Mouse (Mus musculus) megakaryocyte, adult 5-6 weeks (primary cell): ENCODE results near the gene Gm10203. TPM values are rescaled to one million over a fixed set of nuclear protein-coding genes. Genes with fewer than 3 reads are reported as not detected.
"Not testable (repeated sequence)": the region's sequence is repeated elsewhere in the genome, so short reads cannot be mapped to it uniquely, and the experiment has no call there.

Experiments
- ATAC-seq: 2 replicates; pipeline ENCODE4 v1.8.0; 2016; ENCODE audit warnings: mild to moderate bottlenecking, inconsistent platforms; ENCODE audit not compliant: poor library complexity, severe bottlenecking
- total RNA-seq, 2 experiments: library from RNA; stranded (forward) in 1 of 2; stranded (reverse) in 1 of 2; fragments of 153-499, 151-499 nt in 1 of 2; fragments of 221-1000, 200-1000 nt in 1 of 2; gene quantifications; 2 replicates each; pipeline versions ENCODE4 v1.2.3 to v1.2.4; 2015 to 2017

Gene Gm10203
- total RNA-seq (2015) (not detected in 2 replicates), total RNA-seq (2017) (not detected in 2 replicates)

DNA sequence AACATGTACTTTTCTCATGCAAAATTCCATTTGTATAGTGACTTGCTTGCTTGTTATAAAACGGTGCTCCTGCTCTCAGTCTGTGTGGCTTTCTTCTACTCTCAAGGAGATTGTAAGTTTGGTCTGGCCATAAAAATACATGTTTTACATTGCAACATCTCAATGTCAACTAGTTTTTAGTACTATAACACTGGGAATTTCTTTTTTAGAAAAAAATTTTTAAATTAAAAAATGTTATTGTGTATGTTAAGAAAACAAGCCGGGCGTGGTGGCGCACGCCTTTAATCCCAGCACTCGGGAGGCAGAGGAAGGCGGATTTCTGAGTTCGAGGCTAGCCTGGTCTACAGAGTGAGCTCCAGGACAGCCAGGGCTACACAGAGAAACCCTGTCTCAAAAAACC, at the start of gene Gm10203:
Gm10203 (plus strand) TSS at position 301 of the 400 bp plus-strand sequence.
- not testable (repeated sequence) for ATAC-seq

DNA sequence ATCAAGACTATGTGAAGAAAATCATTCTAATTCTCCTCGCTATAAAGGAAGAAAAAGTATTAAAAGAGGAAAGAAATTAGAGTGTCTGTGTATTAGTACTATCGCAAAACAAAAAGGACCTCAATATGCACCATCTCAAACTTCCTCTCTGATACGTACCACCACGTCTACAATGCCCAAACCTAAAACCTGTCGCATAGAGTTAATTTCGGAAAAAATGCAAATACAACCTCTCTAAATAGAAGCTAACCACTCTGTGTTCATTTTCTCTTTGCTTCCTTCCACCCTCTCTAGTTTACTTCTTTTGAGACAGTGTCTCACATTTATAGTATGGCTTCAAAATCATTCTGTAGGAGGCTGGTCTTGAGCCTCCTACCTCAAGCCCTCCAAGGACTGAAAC, 37.6 kb upstream of the Gm10203 start:
- ATAC-seq: no peak

DNA sequence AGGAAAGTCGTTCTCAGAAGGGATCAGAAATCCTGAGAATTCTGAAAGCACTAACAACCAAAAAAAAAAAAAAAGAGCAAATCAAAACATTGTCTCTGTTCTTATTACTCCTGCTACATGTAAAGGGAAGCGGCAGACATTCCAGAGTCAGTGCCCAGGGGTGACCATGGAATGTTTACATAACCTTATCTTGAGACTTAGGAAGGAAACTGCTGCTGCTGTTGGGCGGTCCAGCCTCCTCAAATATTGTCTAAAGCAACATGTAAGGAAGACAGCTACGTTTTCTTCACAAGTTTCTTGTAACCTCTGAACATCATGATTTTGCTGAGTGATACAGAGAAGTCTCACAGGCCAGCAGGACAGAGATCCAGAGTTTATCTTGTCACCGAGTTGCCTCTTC, 36.5 kb upstream of the Gm10203 start:
- no peak for ATAC-seq

DNA sequence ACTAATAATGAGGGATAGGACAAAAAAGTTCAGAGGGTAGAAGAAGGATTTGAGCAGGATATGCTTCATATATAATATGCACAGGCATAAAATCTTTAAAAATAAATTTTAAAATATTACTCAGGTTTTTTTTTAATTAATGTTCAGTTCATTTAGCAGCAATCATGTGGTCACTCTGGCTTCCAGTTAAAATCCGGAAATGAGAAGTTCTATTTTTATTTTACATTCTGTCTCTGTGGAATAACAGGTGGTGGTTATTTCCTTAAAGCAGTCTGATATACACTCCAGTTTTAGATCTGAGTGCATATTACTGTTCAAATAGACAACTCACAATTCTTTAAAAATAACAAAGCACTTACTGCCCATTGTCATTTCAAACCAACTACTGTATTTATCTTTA, 35.4 kb upstream of the Gm10203 start:
- no peak for ATAC-seq

DNA sequence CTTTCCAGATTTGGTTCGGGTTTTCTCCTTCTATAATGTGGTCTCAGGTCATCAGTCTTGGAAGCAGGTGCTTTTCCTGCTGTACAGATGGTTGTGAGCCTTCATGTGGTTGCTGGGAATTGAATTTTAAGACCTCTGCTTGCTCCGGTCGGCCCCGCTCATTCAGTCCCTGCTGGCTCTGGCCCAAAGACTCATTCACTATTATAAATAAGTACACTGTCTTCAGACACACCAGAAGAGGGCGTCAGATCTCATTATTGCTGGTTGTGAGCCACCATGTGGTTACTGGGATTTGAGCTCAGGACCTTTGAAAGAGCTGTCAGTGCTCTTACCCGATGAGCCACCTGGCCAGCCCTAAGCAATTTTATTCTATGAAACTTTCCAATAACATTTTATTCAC, 34.6 kb upstream of the Gm10203 start:
- no peak for ATAC-seq

DNA sequence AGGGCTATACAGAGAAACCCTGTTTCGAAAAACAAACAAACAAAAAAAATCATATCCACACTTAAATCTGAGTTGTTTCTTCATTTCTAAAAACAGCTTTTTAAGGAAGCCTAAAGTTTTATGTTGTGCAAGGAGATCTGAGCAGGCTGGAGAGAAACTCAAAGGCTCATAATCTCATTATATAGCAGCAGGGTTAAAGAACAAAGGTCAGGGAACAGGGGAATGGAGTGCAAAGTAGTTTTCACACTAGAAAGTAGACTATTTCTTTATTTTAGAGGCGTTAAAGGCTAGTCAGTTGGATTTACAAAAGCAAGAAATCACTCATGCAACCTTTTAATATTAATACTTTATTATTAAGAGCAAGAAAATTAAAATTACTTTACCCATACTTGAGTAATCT, 33.7 kb upstream of the Gm10203 start:
- no peak for ATAC-seq

DNA sequence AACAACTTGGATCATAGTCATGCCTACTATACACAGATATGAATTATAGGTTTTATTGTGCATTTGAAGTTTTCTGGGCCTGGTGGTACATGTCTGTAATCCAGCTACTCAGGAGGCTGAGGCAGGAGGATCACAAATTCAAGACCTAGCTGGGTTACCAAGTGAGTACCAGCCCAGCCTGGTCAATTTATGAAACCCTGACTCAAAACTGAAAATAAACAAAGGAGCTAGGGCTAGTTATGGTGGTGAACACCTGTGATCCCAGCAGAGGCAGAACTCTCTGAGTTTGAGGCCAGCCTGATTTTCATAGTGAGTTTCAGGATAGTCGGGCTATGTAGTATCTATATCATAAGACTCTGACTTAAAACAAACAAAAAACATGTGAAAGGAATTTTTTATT, 32.7 kb upstream of the Gm10203 start:
- ATAC-seq: no peak

DNA sequence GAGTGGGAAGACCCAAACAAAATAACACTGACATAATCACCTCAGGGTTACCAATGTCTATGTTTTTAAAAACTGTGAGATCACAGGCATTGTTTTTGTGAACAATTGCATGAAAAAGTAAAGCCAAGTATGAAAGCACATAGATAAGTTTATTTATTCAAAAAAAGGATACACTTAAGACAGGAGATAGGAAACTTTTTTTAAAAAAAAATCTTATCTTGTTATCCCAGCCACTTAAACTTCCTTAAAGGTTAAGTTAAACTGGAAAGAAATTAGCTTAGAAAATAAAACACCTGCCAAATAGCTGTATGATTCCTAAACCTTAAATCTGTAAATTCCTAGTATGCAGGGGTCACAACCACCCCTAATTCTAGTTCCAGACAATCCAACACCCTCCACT, 31.0 kb upstream of the Gm10203 start:
- ATAC-seq: no peak

DNA sequence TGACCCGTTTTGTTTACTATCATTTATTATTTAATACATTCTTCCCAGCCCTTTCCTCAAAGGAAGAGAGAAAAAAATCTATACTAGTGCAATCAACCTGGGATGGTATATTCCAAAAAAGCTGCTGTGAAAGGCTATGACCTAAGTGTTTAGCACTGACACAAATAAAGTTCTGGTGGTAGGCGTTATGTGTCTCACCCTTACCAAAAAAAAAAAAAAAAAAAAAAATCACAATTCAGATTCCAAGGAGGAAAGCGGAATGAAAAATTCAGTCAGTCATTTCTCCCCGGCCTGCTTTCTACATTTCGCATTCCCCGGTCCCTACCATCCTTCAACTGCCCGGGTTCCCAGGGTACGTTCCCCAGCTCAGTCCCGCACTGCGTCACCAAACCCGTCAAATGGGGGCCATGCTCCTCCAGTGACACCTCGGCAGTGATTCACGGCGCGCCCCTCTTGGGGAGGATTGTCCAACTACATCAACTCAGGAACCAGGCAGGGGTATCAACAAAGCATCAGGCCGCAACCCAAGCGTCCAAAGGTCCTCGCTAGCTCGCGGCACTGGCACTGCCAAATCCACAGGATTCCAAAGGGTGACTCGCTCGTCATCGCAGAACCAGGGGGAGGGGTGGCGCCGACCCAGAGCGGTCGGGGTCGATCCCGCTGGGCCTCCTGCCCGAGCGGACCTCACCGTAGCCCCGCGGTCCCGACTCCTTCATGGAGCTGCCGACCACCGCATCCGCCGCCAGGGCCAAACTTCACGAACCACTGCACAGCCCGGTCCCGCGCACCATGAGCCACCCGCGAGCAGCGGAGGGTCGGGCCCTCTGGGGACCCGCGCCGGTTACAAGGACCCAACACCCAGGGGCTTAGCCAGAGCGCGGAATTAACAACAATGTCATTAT, 29.5 kb upstream of the Gm10203 start:
- peak; percentile 50 for ATAC-seq

DNA sequence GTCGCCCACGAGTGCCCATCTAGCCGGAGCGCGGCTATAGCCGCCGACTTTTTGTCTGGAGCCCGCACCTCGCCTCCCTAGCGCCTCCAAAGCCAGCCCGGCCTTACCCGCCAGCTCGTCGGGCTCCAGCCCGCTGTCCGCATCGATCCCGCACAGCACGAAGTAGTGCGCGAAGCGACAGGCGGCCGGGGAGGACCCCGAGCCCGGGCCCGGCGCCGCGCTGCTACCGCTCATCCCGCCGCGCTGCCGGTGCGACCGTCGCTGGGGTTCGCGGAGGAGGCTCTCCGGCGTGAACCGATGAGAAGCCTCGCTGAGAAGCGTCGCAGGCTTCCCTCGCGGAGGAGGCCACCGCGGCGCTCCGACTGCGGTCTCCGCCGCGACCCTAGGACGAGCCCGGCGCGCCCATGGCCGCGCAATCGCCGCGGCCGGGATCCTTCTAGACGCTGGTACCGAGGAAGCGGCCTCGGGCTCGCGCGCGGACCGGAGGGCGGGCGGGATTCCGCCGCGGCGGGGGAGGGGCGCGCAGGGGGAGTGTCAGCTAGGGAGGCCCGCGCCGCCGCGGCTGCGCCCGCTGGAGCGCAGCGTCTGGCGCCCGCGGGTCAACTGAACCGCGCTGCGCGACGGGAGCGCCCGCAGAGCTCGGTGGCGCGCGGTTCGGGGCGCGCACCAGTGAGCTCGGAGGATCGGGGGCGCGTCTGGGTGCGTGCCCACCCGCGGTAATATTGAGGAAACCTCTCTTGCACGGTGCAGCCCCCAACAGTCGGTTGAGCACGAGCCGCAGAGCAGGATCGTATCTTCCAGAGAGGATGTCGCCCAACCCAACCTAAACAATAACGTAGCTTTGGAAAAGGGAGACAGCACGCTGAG, 28.7 kb upstream of the Gm10203 start, which contains the start of gene Dennd5b:
Dennd5b (minus strand) TSS at position 605 of the 867 bp plus-strand sequence.
- peak; percentile 66 for ATAC-seq

DNA sequence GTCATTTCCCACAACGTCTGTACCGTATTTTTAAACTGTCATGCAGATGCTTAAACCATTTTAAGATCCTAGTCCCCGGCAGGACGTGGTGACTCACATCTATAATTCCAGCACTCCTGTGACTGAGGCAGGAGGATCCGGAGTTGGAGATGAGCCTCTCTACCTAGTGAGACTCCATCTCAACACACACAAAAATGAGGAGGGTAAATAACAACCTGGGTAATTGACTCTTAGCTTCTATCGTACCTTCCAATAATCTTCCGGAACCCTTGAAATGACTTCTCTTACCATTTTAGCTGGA, 28.1 kb upstream of the Gm10203 start:
- ATAC-seq: no peak

DNA sequence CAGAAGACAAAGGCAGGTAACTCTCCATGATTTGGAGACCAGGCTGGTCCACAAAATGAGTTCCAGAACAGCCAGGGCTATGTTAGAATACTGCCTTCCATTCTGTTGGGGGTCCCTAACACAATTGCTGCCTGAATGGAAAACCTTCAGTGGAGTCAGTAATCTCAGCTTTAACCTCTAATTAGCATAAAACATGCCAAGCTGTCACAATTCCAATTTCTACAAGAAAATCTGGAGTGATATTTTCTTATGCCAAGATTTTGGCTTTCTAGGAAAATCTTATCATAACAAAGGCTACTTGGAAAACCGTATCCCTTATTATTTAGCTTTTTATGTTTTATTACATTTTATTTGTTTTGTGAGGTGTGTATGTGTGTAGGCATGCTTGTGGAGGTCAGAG, 26.5 kb upstream of the Gm10203 start:
- no peak for ATAC-seq

DNA sequence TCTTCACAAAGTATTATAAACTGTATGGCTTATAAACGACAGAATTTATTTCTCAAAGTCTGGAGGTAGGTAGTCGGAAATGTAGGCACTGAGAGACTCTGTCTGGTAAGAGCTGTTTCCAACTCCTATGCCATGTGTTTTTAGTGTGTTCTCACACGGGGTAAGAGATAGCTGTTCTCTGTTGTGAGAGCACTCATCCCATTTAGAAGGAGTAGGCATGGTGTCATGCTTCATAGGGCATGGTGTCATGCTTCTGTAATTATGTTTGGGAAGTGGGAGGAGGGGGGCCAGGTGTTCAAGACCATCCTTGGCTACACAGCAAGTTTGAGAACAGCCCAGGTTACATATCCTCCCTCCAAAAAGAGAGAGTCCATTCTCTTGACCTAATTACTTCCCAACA, 22.4 kb upstream of the Gm10203 start:
- no peak for ATAC-seq

DNA sequence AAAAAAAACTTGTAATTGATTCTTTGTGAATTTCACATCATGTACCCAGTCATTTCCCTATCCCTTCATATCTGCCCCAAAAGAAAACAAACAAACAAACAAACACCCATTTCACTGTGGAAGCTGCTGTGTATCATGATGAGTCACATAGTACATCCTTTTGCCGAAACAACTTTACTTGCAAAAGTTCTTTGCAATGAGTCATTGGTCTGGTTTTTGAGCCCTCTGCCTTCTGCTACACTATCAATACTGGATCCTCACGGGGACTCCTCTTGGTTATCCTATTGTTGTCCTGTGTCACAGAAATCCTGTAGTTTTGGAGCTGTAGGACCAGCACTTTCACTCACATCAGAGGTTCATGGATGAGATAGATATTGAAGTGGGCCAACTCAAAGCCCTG, 21.1 kb upstream of the Gm10203 start:
- no peak for ATAC-seq

DNA sequence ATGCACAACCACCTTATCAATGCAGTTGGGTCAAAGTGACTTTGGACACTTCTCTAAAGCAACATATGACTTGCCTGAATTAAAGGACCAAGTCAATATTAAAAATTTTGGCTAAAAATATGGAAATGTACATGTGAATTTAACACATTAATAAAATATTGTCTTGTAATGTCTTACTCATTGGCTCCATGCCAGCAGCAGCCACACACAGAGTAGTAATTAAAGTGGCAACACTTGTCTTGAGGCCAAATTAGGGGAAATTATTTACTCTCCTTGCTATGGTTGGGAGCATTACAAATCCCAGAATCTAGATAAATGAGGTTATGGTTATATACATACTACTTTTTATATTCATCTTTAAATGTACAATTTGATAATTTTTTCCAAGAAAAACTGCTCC, 13.0 kb upstream of the Gm10203 start:
- ATAC-seq: no peak

DNA sequence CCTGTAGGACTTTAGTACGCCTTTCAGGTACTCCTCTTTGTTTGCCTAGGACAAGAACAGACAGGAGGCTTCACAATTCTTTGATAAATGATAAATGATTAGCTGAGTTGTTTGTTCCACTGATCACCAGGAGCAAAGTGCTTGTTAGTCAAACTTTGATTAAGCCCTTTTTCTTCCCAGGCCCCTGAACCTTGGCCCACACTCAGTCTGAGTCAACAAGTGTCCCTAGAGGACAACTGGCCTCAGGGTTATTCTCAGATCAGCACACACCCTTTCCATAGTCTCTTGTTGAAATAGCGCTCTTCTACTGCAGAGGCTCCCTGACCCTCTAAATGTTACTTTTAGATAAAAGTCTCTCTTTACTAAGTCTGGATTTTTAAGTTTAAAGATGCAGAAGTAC, 11.0 kb upstream of the Gm10203 start:
- no peak for ATAC-seq

DNA sequence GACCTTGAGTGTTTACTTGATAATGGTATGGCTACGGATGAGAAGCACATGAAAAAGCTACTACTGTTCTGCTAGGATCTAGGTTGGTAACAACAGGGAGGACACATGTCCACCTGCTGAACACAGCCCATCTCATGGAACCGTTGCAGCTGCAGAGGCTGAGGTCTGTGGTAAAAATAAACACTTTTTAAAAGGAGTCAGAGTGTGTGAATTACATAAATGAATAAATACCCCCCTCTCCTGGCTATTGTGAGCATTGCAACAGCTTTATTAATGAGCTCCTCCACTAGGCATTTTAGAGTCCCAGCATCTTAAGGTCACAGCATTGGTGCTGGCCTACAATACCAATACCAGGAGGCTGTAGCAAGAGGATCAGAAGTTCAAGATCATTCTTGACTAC, 10.1 kb upstream of the Gm10203 start:
- ATAC-seq: peak; percentile 87

DNA sequence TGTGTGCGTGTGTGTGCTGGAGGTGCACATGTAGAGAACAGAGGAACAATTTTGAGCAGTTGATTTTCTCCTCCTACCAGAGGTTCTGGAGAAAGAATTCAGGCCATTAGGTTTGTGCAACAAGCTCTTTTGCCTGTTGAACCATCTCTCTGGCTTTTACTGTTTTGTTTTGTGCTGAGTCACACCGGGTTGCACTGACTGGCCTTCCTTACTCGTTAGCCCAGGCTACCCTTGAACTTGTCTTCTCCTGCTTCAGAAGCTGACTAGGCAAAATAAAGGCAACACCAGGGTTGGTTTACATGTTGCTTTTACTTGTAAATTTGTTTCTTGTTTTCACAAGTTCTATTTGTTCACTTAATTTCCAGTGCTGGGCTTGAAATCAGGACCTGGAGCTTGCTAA, 6.9 kb upstream of the Gm10203 start:
- ATAC-seq: no peak

DNA sequence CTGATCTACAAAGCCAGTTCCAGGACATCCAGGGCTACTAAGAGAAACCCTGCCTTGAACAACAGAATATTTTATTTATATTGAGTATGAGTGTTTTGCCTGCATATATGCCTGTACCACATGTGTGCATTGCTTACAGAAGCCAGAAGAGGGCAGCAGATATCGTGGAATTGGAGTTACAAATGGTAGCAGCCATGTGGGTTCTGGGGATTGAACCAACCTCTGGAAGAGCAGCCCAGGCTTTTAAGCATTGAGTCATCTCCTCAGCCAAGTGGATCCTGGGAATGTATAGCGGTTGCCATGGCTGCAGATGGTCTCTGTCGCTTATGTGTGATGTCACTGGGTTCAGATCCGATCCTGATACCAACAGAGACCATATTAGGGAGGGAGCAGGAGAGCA, 3.3 kb upstream of the Gm10203 start:
- peak; percentile 85 for ATAC-seq

DNA sequence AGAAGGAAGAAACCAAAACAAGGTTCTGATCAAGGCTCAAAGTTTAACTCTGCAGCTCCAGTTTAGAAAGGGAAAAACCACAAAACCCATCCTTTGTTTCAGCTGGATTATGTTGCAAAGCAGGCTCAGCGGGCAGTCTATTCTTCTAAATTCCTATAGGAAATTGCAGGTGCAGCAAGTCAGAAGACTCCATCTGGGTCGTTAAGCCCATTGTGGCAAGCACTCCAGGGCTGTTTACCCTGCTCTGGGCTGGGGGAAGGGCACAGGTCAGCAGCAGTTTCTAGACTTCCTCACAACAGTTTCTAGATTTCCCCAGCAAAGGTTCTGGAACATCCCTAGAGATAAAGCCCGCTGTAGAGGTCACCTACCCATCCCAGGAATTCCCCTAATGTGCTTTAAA, 1.1 kb downstream of the Gm10203 start:
- no peak for ATAC-seq

DNA sequence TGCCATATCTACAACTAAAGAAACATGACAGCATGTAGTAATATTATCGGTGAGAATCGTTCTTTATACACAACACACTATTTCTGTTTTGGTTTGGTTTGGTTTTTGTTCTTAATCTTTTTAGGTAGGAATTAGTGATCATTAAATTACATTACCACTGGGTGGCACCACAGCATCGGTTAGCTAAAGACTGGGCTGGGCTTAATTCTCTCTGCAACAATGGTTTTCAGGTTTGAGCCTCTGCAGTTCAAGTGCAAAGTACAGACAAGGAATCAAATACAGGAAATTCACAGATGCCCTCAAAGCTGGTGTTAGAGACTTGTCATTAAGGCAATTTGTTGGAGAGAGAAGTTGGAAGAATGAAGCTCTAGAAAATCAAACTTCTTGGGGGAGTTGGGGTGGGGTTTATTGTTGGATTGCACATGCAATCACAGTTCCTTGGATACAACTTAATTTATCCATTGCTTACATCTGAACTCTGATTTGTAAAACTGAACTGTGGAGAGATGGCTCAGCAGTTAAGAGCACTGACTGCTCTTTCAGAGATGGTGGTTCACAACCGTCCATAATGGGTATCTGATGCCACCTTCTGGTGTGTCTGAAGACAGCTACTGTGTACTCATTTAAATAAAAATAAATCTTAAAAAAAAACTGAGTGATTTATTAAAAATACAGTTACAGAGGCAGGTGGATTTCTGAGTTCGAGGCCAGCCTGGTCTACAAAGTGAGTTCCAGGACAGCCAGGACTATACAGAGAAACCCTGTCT, 2.5 kb downstream of the Gm10203 start:
- ATAC-seq: peak; percentile 99
